Mouse (Mus musculus): Measurements from ENCODE around the gene Mia2.
A peak's percentile ranks its signal among the peaks of the same experiment; 100 is the strongest.
"Not testable (repeated sequence)": the region's sequence is repeated elsewhere in the genome, so short reads cannot be mapped to it uniquely, and the experiment has no call there.

The Mia2 gene

DNA sequence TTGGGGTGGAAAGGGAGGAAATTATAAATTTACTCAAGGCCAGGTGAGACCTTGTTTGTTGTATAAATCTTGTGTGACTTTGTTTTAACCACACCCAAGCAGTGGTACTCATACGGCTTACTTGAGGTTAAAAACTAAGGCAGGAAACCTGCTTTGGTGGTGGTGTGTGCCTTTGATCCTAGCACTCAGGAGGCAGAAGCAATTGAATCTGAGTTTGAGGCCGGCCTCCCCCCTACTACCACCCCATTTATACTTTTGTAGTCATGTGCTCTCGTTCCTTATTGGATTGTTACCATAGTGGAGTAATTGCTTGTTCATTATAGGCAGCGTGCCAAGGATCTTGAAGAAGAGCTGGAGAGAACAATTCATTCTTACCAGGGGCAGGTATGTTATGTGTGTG lies 74.3 kb downstream of the Mia2 start:
- DNase-seq, result no peak

DNA sequence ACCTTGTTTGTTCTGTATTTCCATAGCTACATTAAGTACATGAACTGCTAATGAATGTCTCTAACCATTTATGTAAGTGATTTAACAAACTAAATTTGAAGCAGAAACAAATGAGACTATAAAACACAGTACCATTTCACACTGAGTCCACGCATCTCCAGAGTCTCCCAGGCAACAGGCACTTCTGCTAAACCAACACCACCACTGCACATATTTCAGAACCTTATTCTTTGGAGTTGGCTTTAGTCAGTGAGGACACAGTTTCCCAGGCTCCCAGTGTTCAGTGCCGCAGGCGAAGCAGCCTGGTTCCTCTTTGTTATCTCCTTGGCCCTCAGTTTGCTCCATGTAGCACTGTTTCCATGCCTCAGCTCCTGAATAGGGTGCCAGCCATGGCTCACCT lies 82.2 kb downstream of the Mia2 start:
- DNase-seq, result no peak

DNA sequence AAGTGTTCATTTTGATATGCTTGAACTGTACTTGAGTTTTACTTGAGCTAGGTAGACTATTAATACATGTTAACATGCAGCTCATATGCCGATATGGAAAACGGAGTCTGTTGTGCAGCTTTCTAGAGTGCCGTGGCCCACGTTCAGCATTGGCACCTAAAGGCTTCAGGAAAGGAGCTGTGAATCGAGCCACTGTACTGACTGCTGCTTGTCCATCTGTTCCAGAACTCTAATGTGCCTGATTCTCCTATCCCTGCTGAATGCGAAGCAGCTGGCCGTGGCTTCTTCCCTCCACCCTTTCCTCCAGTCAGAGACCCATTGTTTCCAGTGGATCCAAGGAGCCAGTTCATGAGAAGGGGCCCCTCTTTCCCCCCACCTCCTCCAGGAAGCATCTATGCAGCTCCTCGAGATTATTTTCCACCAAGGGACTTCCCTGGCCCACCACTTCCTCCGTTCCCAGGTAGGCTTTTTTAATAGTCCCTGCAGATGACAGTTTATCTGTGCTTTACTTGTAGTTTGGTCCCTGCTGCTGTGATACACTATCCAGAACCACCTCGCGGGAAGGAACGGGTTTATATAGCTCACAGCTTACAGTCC lies 92.6 kb downstream of the Mia2 start:
- DNase-seq, result no peak

DNA sequence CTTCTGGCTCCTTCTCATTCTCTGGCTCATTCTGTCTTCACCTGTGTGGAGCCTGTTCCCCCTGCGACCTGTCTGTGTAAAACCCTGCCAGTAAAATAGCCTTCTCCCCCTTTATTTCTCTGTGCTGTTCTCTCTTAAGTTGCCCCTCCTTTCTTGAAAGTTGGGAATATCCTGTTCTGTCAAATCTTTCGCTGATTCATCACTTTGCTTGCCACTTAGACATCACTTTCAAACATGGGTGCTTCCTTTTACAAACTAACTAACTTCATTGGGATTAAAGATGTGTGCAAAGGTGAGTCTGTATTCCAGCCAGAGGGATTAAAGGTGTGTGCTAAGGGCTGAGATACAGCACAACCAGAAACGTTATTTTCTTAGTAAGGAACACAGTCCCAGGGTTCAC lies 98.0 kb downstream of the Mia2 start:
- no peak for DNase-seq

DNA sequence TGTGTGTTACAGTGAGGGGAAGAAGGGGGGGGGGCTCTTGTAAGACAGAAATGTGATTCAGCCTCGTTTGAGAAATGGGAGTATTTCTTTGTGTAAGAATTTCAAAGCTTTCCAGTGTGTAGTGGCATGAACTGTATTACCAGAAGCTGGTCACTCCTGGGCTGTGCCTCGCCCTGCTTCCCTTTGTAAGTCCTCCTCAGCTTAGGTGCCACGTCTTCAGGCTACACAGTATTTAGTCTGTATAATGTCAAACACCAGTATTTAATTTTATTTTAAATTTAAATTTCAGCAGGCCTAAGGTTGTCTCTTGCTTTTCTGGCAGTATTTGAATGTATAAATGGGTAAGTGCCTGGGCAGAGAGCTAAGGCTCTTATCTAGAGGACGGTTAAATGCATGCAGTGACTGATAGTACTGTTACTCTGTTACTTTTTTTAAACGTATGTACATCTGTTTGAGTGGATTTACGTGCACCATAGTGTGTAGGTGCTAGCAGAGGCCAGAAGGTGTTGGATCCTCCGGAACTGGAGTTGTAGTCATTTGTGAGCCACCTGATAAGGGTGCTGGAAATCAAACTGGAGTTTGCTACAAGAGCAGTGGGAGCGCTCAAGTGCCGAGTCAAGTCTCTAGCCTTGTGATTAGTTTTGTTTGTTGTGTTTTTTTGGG lies 98.9 kb downstream of the Mia2 start:
- DNase-seq, result no peak

DNA sequence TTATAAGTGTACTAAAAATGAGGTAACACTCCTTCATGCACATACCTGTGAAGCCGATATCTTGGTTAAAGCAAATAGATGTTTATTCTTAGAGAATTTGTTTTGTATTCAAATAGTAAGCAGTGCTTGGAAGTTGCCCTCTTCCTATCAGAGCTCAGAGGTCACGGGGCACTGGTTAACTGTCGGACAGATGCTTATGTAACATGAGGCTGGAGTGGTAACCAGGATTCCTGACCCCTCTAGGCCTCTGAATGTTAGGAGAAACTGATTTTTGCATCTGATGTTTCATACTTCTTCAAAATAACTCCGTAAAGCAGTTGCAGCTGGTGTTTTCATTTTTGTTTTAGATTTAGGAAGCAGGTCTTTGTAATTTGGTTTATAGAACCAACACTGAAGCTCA lies 99.5 kb downstream of the Mia2 start:
- no peak for DNase-seq

DNA sequence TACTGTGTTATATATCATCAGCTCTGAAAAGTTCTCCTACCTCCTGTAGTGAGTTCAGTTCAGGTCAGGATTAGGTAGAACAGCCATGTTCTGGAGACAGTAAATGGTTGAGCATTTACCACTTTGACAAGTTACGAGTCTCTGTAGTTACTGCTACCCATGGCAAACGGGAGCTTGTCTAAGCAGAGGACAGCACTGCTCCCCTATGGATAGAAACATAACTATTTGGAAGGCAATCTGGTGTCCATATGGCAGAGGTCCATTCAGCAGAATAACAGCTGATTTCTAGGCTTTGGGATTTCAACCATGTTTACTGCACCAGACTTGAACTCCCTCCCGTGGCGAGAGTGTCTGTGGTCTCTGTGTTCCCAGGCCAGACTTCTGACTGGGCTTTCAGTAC lies 100.3 kb downstream of the Mia2 start:
- no peak for DNase-seq

DNA sequence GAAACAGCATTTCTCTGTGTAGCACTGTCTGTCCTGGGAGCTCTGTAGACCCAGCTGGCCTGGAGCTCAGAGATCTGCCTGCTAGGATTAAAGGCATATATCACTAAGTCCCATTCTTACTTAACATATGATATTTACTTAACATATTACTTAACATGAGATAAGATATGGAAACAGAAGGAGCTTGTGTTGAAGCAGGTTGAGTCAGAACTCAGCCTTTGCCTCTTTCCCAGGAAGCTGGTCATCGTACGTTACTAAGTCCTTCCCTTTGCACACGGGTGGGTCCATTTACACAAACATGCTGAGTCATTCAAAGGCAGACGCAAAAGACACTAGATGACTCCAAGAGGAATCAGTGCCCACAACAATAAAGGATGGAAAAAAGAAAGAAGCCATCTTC lies 103.2 kb downstream of the Mia2 start:
- DNase-seq, result no peak

DNA sequence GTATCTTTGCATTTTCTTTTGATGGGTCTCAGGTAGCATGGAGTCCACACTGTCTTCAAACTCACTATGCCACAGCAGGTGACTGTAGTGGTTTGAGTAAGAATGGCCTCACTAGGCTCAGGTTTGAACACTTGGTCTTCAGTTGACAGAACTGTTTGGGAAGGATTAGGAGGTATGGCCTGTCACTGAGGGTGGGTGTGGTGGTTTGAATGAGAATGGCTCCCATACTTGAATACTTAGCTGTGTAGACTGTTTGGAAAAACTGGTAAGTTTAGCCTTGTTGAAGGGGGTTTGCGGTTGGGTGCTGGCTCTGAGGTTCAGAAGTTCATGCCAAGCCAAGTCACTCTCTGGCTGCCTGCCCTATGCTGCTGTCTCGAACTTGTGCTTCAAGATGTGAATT lies 103.8 kb downstream of the Mia2 start:
- DNase-seq, result no peak

DNA sequence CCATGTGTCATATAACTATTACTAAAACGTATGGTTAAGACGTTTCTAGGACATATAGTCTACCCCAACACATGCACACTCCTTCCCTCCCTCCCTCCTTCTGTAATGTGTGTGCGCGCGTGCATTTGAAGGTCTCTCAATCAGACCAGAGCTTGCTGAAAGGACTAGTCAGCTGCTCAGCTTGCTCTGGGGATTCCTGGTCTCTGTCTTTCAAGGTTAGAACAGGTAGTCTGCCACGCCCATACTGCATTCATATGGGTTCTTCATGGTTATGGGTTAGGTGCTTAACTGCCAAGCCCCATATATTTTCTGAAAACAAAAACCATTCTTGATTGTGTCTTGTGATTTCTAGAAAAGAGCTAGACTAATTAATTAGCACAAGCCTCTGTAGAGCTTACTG lies 110.0 kb downstream of the Mia2 start:
- no peak for DNase-seq

DNA sequence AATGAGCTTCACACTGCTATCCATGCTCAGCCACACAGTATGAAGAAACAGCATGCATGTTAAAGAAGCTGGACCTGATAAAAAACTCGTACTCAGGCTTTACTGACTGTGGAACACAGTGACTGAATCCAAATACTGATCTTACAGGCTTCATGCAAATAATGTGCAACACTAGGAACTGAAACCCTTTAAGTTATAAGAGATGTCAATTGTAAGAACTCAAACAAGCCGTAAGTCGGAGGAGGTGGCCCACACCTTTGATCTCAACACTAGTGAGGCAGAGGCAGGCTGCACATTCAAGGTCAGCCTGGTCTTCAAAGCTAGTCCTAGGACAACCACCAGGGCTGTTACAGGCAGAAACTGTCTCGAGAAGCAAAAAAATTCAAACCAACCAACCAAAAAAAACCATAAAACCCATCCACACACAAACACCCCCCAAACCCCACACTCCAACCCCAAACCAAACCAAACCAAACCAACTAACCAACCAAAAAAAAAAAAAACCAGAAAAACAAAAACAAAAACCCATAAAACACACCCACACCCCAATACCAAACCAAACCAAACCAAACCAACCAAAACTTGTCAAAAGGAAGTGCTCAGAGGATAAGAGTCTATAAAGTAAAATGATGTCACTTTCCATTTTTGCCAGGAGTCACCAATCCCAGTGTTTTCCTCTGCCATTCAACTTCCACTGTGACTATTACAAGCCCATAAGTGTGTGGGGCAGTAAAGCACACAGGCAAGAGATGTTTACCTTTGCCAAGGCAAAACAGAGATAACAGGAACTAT lies 110.8 kb downstream of the Mia2 start:
- peak; percentile 45 to 56 for DNase-seq

DNA sequence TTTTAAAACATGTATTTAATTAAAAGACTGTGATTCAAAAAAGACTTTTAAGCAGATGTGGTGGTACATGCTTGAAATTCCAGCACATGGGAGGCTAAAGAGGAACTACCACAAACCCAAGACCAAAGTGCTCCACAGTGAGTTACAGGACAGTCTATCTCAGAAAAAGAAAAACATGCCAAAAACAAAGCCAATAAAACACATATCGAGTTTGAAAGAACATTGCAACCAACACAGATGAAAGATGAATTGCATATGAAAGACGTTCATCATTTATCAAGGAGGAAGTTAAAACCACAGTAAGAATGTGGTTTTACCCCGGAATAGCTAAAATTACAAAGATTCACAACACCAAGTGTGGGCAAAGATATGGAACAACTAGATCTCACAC lies 111.4 kb downstream of the Mia2 start:
- no peak for DNase-seq

DNA sequence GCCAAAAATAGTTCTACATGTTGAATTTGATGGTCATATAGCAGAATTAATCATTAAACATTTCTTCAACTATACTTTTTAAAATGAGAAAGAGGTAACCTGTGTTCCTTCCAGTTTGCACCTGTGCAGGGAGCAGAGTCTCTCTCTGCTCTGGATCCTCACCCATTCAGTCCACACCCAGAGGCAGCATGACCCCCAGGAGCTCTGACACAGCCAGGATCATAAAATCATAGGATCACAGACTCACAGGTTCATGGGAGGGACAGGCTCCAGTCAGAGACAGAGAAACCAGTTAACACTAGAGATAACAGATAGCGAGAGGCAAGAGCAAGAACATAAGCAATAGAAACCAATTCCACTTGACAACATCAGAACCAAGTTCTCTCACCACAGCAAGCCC lies 112.2 kb downstream of the Mia2 start:
- DNase-seq, result no peak

DNA sequence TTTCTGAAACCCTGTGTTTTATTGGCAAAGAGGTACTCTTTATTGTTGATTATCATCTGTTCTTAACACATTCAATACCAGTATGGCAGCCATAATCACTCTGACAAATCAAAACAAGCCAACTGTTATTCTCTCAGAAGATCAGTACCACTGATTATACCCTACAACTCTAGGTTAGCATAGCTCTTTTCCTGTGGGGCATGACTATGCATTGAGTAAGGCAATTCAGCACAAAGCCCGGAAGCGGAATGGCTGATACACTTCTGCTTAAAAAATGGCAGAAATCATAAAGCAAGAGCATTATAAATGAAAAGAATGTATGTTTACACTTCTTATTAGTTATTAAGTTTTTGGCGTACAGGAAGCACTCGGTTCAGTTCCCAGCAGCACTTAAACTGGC lies 120.6 kb downstream of the Mia2 start:
- peak in 1 of 2 experiments; percentile 8 for DNase-seq

DNA sequence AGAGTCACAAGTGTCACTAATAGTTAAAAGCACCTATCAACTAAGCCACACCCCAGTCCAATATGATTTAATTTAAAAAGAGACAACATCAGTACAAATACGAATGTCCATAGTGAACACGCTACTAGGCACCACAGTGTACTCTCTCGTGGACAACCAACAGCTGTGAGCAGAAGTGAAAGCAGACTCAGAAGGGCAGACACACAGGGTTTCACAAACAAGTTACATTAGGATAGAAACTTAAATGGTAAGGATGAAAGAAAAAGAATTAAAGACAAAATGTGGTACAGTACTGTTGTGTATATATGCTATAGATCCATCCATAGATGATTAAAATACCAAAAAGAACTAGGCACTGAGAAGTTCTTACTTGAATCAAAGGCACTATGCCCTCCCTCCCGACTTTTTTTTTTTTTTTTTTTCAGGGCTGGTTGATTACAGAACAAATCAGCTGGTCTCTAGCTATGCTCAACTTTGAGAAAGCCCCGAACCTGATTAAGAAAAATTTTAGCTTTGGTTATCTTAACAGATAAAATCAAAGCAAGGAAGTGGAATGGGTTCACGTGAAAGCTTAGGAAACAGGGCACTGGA lies 121.2 kb downstream of the Mia2 start:
- DNase-seq, result peak in 1 of 2 experiments; percentile 25

DNA sequence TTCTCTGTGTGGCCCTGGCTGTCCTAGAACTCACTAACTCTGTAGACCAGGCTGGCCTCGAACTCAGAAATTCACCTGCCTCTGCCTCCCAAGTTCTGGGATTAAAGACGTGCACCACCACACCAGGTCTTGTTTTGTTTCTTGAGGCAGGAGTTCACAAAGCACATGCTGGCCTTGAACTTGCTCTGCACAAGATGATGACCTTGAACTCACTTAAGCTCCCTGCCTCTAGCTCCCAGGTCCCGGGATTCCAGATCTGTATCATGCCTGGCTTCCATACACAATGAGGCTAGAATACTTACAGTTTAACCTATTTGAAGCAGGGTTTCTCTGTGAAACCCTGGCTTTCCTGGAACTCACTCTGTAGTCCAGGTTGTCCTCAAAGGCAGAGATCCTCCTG lies 121.7 kb downstream of the Mia2 start:
- no peak for DNase-seq

DNA sequence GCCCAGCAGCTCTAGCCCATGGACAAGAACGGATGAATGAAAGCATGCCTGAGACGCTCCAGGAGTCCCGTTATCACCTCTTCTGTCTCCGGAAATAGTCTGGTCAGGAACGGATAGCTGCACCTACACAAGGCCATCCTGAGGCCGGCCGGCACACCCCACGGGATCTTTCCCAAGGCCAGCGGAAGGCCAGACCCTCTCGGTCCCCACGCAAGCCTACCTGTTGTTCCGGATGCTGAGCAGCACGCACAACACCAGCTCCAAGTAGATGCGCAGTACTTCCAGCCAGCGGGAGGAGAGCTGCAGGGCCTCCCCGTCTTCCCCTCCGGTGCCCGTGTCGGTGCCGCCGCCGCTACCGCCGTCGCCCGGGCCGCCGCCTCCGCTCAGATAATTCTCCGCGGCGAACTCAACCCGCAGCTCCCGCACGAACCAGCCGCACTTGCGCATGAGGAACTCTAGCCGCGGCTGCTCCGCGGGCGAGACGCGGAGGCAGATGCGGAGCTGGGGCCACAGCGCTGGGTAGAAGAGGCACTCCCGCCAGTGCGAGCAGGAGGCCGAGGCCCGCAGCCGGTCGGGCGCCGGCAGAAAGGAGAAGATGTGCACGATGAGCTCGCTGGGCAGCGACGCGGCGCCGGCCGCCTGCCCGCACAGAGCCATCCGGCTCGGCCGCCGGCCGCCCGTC lies 123.2 kb downstream of the Mia2 start:
- peak in 1 of 2 experiments; percentile 60 for DNase-seq

DNA sequence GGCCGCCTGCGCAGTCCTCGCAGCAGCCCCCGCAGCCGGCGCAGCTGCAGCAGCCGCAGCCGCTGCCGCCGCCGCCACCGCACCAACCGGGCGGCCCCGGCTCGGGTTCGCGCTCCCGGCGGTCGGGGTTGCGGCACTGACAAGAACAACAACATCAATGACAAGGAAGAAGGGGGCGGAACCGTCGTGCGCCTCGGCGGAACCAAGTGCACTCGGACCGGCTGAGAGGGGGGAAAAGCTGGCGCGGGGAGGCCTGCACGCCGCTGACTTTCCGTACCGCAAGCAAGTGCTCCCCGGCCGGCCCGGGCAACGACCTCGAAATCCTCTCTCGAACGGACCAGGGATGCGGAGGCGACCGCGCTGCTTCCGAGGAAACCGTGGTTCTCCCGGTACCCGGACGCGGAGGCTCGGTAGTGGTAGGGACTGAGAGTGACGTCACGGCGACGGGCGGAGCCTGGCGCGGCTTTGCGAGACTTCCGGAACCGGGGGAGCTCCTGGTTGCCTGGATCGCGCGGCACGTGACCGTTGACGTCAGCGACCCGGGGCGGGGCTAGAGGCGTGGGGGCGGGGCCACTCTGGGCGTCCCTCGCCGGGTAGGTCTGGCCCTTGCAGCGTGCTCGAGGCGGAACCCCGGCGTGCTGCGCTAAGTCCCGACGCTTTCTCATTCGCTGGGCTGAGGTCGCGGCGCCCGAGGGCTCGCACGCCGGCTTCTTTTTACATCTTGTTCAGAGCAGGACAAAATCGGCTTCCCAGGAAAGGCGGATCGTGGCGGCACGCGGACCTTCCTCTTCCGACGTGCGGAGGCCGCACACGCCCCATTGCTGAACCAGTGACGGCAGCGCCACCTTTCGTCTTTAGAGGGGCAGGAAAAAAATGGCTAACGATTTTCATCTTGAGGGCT lies 124.0 kb downstream of the Mia2 start, which contains the start of gene Fbxo33:
Gene Fbxo33 (minus strand): TSS at position 401 of the 901 bp plus-strand sequence.
- peak; percentile 99 for DNase-seq

DNA sequence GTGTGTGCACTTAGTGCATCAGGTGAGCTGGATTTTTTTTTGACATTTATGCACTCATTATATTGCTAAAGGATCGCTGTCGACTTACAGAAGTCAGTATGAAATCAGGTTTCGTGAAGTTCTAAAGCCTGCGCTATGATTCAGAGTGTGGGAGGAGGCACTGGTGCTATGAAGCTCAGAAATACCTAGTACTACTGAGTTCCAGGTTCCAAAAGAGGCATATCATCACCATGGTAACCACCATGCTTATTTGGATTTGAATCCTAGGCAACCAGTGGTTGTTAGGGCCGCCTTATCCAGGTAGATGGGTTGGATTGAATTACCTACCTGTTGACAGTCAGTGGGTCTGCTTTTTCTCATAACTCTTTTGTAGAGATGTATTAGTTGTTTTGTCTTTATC lies 132.8 kb downstream of the Mia2 start:
- DNase-seq, result no peak

DNA sequence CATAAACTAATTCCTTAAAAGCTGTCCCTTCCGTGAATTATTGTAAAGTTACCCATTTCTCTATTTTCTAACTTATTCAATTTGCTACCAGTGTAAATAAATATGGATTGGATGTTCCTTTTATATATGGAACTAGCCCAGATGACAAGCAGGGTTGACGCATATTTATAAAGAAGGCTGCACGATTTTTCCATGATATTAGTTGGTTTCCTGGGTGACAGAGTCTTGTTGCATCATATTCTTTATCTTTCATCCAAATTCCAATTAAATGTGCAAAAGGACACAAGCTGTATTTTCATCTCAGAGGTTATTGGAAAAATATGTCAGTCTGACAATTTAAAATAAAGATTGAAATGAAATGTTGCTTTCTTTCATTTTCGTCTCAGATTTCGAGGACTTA lies 142.8 kb downstream of the Mia2 start:
- no peak for DNase-seq

DNA sequence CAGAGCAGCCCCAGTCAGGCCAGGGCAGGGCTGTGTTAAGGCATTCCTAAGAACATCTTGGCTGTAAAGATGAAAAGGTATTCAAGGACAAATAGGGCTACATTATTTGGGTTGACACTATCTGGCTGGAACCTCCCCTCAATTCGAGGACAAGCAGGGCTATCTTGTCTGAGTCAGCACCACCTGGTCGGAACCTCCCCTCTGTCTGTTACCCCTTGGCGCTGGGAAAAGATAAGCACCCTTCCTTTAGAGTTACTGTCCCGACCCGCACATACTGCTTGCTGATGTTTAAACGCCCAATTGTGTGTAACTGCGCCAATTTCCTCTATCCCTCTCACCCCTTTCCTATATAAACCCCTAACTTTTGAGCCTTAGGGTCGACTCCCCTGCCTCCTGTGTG lies 145.4 kb downstream of the Mia2 start:
- DNase-seq, result not testable (repeated sequence)

All from B cell, adult 2 months (primary cell).